Mouse (Mus musculus): ENCODE measurements around the gene Otud7b.

DNA sequence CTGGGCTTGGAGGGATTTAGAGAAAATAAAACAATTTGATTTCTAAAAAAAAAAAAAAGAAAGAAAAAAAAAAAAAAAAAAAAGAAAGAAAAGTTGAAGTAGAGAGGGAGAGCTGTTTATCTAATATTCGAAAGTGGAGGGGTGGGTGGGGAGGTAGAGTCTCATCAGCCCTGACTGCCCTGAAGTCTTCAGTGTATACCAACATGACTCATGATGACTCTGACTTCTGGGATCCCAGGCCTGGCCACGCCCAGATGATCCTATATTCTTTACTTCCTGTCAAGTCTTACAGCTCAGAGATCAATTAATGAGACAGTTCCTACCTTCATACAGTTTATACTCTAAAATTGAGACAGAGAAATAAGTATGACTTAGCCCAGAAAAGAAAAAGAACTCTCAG lies 17.1 kb upstream of the Otud7b start:
- TF ChIP-seq CTCF (IDR thresholded peaks at IDR 0.05; ENCODE audit: extremely low read depth, insufficient read length, insufficient replicate concordance, low read depth, low read length) (no peak), POLR2A (IDR thresholded peaks at IDR 0.05; ENCODE audit: low read depth, low read length) (no peak)
